Mouse (Mus musculus) lung, postnatal 10 days (tissue): Measurements from ENCODE around the gene Samd4b.

Experiments
- DNase-seq: peaks from one replicate; pipeline ENCODE4 v3.0.0; 2021

The Samd4b gene

GRCm38 (mm10) chr7:28441776-28442485 is 156.0 kb downstream of the Samd4b start:
- DNase-seq = no peak

GRCm38 (mm10) chr7:28440739-28441138 is 157.2 kb downstream of the Samd4b start:
- peak; percentile 80 for DNase-seq

DNA sequence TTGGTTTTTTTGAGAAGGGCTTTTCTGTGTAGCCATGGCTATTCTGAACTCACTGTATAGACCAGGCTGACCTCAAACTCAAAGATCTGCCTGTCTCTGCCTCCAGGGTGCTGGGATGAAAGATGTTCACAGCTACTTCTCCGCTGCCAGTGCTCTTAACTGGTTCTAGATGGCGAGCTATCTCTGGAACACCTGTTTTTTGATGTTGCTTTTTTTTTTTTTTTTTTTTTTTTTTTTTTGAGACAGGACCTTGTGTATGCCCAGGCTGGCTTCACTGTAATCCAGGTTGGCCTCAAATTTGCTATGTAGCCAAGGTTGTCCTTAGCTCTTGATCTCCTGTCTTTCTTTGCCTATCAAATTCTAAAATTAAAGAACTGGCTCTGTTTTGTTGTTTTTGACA is 159.2 kb downstream of the Samd4b start:
- no peak for DNase-seq

- no peak for DNase-seq
These were observed 160.0 kb downstream of the Samd4b start for GRCm38 (mm10) chr7:28437964-28438363.

GRCm38 (mm10) chr7:28436932-28437570 is 160.9 kb downstream of the Samd4b start, which contains the start of gene Gmfg:
Gene Gmfg (plus strand): TSS chr7:28437447.
- DNase-seq = peak; percentile 95

DNA sequence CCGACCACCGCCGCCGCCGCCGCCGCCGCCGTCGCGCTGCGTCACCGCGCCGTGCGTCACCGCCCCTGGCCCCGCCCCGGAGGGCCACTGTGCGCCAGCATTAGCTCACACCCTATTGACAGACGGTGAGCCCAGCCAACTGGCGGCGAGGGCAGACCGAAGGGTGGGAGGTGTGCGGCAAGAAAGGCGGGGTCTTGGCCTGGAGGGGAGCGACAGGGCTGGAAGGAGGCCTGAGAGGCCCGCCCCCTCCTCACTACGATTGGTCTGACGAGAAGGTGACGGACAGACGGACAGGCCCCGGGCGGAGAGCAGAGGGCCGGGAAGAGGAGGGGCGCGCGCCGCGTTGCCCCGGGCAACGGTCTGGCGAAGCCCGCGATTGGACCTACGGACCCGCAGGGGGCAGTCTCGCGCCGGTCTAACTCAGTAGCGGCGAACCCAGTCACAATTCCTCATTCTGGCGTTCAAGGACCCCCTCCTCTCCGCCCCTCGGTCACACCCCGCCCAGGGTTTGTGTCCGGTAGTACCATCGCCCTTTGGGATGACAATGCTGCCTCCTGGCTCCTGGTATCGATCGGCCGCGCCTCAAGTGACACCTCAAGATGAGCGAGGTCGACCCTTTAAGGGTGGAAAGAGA is 161.6 kb downstream of the Samd4b start:
- DNase-seq = peak; percentile 100

- DNase-seq = peak; percentile 36
These were observed 162.2 kb downstream of the Samd4b start for GRCm38 (mm10) chr7:28435660-28436259.

DNA sequence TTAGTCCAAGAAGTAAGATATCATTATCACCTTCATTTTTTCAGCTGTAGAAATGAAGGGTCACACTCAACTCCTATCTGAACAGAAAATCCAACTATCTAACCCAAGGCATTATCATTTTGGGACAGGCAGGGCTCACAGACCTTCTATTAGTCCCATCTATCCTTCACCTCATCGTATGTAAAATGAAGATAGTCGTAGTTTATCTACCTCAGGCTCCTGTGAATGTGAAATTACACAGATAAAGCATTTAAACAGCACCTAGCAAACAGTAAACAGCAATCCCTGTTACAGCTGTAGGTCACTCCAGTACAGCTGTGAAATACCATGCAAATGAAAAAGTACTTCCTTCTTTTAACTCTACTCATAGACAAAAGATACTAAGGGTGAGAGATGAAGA is 165.7 kb downstream of the Samd4b start:
- DNase-seq = no peak

DNA sequence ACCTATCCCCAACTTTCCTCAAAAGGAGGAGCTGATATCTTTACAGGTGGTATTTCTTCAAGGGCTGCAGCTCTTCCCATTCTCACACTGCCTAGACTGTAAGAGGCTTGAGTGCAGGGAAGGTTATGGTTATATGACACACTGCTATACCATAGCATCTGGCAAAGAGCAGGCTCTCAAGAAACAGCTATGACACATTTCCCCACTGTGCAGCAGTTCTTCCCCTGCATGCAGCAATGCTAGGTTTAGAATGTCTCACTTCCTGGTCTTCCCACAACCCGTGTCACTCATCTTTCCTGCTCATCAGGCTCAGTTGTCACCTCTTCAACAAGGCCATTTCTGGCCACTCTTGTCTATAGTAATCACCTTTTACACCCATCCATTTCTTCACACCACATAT is 167.4 kb downstream of the Samd4b start:
- no peak for DNase-seq

DNA sequence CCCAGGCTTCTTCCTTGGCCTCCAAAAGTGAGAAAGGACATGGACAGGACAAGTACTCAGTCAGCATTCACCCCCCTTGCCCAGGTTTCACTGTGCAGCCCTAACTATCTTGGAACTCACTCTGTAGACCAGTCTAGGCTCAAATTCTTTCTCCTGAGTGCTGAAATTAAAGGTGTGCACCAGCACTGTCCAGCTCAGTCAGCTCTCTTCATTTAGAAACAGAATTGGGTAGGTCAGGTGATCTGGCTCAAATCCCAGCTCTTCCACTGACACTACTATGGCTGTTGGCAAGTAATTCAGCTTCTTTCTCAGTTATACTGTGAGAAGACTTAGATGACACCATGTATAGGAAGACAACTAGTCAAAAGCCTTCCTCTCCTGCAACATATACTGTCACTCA is 170.2 kb downstream of the Samd4b start:
- no peak for DNase-seq

GRCm38 (mm10) chr7:28423018-28423417 is 174.9 kb downstream of the Samd4b start:
- DNase-seq = no peak

GRCm38 (mm10) chr7:28419416-28419815 is 178.5 kb downstream of the Samd4b start:
- no peak for DNase-seq

- peak; percentile 84 for DNase-seq
These were observed 179.8 kb downstream of the Samd4b start for GRCm38 (mm10) chr7:28418096-28418670.

DNA sequence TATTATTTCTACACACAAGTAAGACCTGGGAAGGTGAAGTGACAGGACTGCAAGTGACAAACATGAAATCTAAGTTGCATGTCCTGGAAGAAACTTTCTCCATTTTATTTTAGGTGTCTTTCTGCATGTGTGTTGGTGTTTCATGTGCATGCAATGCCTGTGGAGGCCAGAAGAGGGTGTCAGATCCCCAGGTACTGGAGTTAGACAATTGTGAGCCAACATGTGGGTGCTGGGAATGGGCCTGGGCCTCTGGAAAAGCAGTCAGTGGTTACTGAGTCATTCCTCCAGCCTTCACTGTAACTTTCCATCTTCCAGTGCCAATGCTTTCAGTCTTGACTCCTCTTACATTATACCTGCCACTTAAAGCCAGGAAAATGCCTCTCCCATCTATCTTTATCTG is 180.6 kb downstream of the Samd4b start:
- no peak for DNase-seq

- no peak for DNase-seq
These were observed 185.1 kb downstream of the Samd4b start for GRCm38 (mm10) chr7:28412826-28413225.

DNA sequence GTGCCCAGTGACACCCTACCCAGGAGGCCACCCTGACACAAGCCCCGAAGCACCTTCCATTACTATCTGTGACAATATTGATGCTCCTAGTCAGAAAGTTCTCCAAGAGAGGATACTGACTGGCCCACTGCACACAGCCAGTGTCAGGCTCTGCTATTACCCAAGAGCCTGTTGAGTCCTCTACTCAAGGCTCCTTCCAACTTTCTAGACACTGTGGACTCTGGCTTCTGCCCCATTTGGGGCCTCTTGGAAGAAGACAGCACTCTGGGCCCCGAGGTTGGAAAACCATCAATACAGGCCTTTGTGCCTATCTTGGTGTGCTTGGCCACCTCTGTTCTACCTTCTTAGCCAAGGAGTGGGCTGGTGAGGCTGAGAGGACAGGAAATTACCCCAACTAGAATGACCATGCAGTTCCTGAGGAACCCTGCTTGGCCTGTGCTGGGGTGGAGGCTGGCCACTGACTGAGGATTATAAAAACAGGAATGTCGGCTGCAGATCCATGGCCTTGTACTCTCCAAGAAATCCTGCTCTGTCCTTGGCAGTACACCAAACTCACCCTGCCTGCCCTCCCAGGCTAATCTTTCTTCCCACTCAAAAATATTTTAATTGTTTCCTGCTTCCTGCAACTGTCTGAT is 187.0 kb downstream of the Samd4b start:
- DNase-seq = peak; percentile 83

DNA sequence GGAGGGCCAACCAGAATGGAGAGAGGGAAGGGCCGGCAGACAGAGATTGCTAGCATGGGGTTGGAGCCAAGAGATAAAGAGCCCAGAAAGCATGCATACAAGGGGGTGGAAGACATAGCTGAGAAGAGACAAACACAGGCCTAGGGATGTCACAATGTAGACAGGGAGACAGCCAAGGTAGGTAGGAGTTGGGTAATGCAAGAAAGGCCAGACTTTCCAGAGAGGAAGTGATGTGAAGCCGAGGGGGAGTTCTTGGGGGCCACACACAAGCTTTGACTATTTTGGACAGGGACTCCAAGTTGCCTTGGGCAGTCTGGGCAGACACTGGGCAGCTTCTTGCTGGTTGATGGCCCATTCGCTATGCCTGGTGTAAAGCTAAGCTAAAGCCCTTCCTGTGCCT is 196.0 kb downstream of the Samd4b start:
- DNase-seq = no peak

GRCm38 (mm10) chr7:28401030-28401429 is 196.9 kb downstream of the Samd4b start:
- no peak for DNase-seq

DNA sequence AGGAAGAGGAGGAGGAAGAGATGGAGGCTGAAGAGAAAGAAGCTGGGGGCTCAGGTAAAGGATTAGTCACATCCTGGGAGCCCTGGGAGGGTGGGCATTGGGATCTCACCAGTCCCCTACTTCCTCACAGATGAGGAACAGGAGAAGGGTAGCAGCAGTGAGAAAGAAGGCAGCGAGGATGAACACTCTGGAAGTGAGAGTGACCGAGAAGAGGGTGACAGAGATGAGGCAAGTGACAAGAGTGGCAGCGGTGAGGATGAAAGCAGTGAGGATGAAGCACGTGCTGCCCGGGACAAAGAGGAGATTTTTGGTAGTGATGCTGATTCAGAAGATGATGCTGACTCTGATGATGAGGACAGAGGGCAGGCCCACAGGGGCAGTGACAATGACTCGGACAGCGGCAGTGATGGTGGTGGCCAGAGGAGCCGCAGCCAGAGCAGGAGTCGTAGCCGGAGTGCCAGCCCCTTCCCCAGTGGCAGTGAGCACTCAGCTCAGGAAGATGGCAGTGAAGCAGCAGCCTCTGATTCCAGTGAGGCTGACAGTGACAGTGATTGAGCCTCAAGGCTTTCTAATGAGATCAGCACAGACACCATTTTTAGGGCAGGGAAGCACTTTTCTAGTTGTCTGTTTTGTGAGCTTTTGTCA is 199.1 kb downstream of the Samd4b start:
- DNase-seq = no peak

DNA sequence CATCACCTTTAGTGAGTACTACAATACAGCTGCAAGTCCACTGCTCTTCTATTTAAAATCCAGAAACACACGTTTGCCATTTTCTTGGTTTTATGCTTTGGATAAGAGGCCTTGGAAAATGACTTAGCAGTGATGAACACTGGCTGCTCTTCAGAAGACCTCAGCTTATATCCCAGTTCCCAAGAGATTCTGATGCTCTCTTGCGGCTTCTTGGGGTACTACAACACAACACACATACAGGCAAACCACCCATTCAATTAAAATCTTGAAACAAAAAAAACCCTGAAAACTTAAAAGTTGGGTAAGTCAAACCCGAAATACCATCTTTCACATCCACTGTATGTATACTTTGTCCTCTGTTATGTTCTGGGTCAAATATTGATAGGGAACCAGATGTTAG is 199.9 kb downstream of the Samd4b start:
- peak; percentile 69 for DNase-seq

GRCm38 (mm10) chr7:28395425-28395824 is 202.5 kb downstream of the Samd4b start:
- DNase-seq = no peak

DNA sequence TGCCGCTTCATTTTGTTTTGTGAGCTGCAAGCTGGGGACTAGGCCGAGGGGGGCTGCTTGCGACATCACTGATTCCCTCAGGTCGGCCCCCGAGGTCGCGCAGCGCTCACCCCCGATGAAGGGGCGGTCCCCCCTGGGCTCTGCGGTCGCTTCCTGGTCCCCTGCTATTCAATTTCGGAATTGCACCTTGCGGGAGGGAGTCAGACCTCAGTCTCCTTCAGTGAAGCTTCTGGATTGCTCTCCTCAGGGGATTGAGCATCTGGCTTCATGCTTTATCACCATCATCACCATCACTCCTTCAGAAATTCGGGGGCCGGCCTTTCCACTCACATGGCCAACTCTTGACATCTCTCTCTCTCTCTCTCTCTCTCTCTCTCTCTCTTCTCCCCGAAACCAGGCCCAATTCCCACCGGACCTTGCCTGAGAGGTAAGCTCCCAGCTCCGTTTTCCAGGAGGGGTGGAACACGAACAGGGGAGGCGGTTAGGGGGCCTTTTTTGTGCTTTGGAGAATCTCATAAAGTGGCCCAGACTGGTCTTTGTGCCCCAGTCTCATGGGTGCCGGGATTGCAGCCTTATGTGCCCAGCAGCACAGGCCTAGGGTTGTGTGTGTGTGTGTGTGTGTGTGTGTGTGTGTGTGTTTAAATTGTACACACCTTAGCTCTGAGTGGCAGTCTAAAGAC is 204.5 kb downstream of the Samd4b start:
- DNase-seq = no peak
